Mouse (Mus musculus) activated CD4-positive, CD25-positive, alpha-beta regulatory T cell, adult 4 months (primary cell): Measurements from ENCODE around the gene Il23a. TPM values are rescaled to one million over a fixed set of nuclear protein-coding genes. Genes with fewer than 3 reads are reported as not detected.
"Not testable (repeated sequence)": the region's sequence is repeated elsewhere in the genome, so short reads cannot be mapped to it uniquely, and the experiment has no call there.

ENCODE experiments used
- ATAC-seq: one replicate; pipeline ENCODE4 v1.8.0; 2017
- polyA plus RNA-seq, 2 experiments: library from polyadenylated mRNA; unstranded; fragments of 100-300 nt; shearing (Covaris generic); gene quantifications; one replicate each; pipeline ENCODE4 v1.2.1; 2017

Il23a gene
- polyA plus RNA-seq, 2 experiments from 2014 or later, result not detected

GRCm38 (mm10) chr10:128303126-128304021, 4.8 kb upstream of the Il23a start, which contains the start of gene Pan2:
Gene Pan2 (plus strand): TSS chr10:128303335.
- peak; percentile 99 for ATAC-seq

GRCm38 (mm10) chr10:128302785-128303125, 4.2 kb upstream of the Il23a start:
- ATAC-seq, result no peak

- ATAC-seq, result no peak
Measured at GRCm38 (mm10) chr10:128302357-128302756, 3.8 kb upstream of the Il23a start.

- no peak for ATAC-seq
Measured at GRCm38 (mm10) chr10:128298243-128298642, 309 bp downstream of the Il23a start.

- ATAC-seq, result no peak
Measured at GRCm38 (mm10) chr10:128297622-128298021, 930 bp downstream of the Il23a start.

- ATAC-seq, result no peak
Measured at GRCm38 (mm10) chr10:128297221-128297620, 1.3 kb downstream of the Il23a start.

GRCm38 (mm10) chr10:128296370-128297090, 2.0 kb downstream of the Il23a start:
- ATAC-seq, result no peak

- ATAC-seq, result not testable (repeated sequence)
Measured at GRCm38 (mm10) chr10:128290594-128290993, 8.0 kb downstream of the Il23a start.

GRCm38 (mm10) chr10:128283604-128284579, 14.7 kb downstream of the Il23a start:
- peak; percentile 54 for ATAC-seq

GRCm38 (mm10) chr10:128282886-128283450, 15.6 kb downstream of the Il23a start:
- ATAC-seq, result no peak

GRCm38 (mm10) chr10:128281682-128282081, 16.9 kb downstream of the Il23a start:
- no peak for ATAC-seq

- no peak for ATAC-seq
Measured at GRCm38 (mm10) chr10:128280943-128281342, 17.6 kb downstream of the Il23a start.

- ATAC-seq, result no peak
Measured at GRCm38 (mm10) chr10:128278158-128278557, 20.4 kb downstream of the Il23a start.

- not testable (repeated sequence) for ATAC-seq
Measured at GRCm38 (mm10) chr10:128275374-128275773, 23.2 kb downstream of the Il23a start.

GRCm38 (mm10) chr10:128272819-128273439, 25.6 kb downstream of the Il23a start:
- ATAC-seq, result not testable (repeated sequence)

- no peak for ATAC-seq
Measured at GRCm38 (mm10) chr10:128271883-128272282, 26.7 kb downstream of the Il23a start.

- no peak for ATAC-seq
Measured at GRCm38 (mm10) chr10:128270866-128271265, 27.7 kb downstream of the Il23a start.

- ATAC-seq, result peak; percentile 100
Measured at GRCm38 (mm10) chr10:128270287-128270841, 28.2 kb downstream of the Il23a start, which contains the start of gene Stat2. Gene Stat2 (plus strand): TSS chr10:128270559.

- no peak for ATAC-seq
Measured at GRCm38 (mm10) chr10:128269206-128269910, 29.2 kb downstream of the Il23a start.

GRCm38 (mm10) chr10:128268371-128268770, 30.2 kb downstream of the Il23a start, which contains the start of gene Apof:
Gene Apof (plus strand): TSS chr10:128268671.
- no peak for ATAC-seq
